Mouse (Mus musculus): ENCODE measurements at regions not wholly inside any gene's neighbourhood (a gene's known extent, or its start where the extent isn't known, plus 50 kb on each side); places are given as distances from the start of the nearest gene placed in this dataset.

DNA sequence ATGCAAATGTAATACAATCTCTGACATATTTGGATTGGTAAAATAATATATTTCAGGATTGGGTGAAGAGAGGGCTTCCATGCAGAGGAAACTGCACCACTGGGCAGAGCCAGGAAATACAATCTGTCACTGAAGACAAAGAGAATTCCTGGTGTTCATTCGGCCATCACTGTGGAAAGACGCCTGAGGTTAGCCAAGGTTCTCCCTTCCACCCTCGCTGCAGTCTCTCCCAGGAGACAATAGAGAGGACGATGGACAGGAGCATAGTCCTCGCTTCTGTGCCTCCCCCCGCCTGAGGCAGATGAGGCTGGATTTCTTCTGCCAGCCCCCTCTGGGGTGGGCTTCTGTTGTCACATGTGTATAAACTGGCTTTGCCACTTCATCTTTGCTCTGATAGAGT, 660.6 kb downstream of the Tmem114 start:
- no peak overlapping the region for H3K27ac ChIP-seq (ENCODE audit: low read length)
- WGBS: 54% methylated on average over 6 of the region's 6 CpGs
- no peak overlapping the region for H3K4me2 ChIP-seq (ENCODE audit: low read depth, low read length)
- no peak overlapping the region for H3K9ac ChIP-seq (ENCODE audit: low read length)
- no peak overlapping the region for H3K4me3 ChIP-seq (replicated peaks; ENCODE audit: low read length)
- no peaks in the 10 kb centered on the region for H3K9me3 ChIP-seq (replicated peaks; ENCODE audit: control insufficient read depth, low read length)
- no peaks in the 10 kb centered on the region for H3K27me3 ChIP-seq (ENCODE audit: control insufficient read depth, insufficient read depth, low read length)
- H3K36me3 ChIP-seq (ENCODE audit: control insufficient read depth, insufficient read depth, low read length): no peaks in the 10 kb centered on the region
- H3K4me1 ChIP-seq (ENCODE audit: control insufficient read depth, insufficient read depth, low read length): no peaks in the 10 kb centered on the region
- ATAC-seq (ENCODE audit: insufficient read depth, low FRiP score): no peak

DNA sequence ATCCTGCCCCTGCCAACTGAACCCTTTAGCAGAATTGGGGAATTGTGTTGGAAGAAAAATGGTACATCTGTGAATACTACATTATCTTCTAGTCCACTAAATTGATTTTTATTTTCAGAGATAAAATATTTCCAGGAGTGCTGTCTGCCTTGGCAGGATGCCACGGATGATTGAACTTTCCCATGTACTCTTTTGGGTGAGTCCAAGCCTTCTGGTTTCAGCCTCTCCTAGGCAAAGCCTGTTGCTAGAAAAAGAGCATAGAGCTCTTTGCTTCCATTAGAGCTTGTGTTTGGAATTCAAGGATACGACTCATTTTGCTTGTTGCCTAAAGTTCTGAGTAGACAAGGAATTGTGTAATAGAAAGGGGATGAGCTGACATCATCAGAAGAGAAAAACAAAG, 696.8 kb downstream of the Tmem114 start:
- Histone ChIP-seq H3K36me3 (ENCODE audit: control insufficient read depth, insufficient read depth, low read length) (no peaks in the 10 kb centered on the region), H3K4me3 (replicated peaks; ENCODE audit: low read length) (no peak overlapping the region), H3K27me3 (ENCODE audit: control insufficient read depth, insufficient read depth, low read length) (no peaks in the 10 kb centered on the region), H3K4me2 (ENCODE audit: low read depth, low read length) (no peak overlapping the region), H3K9me3 (replicated peaks; ENCODE audit: control insufficient read depth, low read length) (no peaks in the 10 kb centered on the region), H3K4me1 (ENCODE audit: control insufficient read depth, insufficient read depth, low read length) (no peaks in the 10 kb centered on the region), H3K9ac (ENCODE audit: low read length) (no peak overlapping the region), H3K27ac (ENCODE audit: low read length) (no peak overlapping the region)
- 56% methylated on average over 2 of the region's 2 CpGs for WGBS
- ATAC-seq (ENCODE audit: insufficient read depth, low FRiP score): no peak

DNA sequence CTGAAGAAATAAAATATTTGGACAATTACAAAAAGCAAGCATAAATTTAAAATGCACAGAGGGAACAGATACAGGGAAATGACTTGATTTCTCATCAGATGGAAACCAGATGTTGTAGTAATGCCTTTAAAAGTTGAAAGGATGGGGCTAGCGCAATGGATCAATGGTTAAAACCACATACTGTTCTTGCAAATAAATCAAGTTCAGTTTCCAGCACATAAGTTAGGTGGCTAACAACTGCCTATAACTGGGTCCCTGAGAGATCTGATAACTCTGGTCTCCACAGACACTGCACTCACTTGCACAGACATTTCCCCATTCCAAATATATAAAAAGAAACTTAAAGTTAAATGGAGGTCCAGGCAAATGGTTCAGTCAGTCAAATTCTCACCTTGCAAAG, 699.7 kb downstream of the Tmem114 start:
- Histone ChIP-seq H3K27me3 (ENCODE audit: control insufficient read depth, insufficient read depth, low read length) (no peaks in the 10 kb centered on the region), H3K4me3 (replicated peaks; ENCODE audit: low read length) (no peak overlapping the region), H3K36me3 (ENCODE audit: control insufficient read depth, insufficient read depth, low read length) (no peaks in the 10 kb centered on the region), H3K4me2 (ENCODE audit: low read depth, low read length) (no peak overlapping the region), H3K9ac (ENCODE audit: low read length) (no peak overlapping the region), H3K4me1 (ENCODE audit: control insufficient read depth, insufficient read depth, low read length) (no peaks in the 10 kb centered on the region), H3K27ac (ENCODE audit: low read length) (no peak overlapping the region), H3K9me3 (replicated peaks; ENCODE audit: control insufficient read depth, low read length) (no peaks in the 10 kb centered on the region)
- ATAC-seq (ENCODE audit: insufficient read depth, low FRiP score): no peak
- 68% methylated on average over 1 of the region's 1 CpGs for WGBS

DNA sequence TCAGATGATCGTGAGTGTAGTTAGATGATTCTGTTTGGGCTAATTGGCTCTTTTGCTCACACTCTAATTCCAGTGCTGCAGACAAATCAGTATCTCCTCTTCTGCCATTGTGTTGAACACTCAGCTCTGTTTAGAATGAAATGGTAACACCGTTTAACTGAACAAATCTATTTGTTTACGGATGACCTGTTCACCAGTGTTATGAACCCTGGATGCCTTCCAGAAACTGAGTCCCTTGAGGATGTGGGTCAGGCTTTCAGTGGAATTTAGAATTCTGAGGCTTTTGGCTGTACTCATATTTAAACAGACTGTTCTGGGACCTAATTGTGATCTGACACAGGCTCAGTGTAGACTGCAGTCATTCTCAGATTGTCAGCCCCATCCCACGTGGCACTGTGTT, 723.5 kb downstream of the Tmem114 start:
- H3K9ac ChIP-seq (ENCODE audit: low read length): no peak overlapping the region

DNA sequence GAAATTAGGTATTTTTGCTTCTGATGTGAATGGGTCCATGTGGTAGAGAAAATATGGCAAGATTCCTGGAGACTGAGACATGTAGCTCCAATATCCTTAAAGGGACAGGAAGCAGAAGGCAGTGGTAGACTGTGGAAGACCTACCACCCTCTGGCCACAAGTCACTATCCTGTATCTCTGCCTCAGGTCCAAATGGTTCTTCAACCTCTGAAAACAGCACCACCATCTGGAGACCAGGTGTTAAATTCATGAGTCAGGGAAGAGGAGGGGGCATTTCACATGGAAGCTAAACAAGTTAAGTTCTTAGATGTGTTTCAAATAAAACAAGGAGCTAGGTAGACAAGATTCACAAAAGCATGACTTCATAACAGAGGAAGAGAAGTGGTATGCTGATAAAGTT, 739.5 kb downstream of the Tmem114 start:
- Histone ChIP-seq H3K36me3 (ENCODE audit: control insufficient read depth, insufficient read depth, low read length) (no peaks in the 10 kb centered on the region), H3K27me3 (ENCODE audit: control insufficient read depth, insufficient read depth, low read length) (no peaks in the 10 kb centered on the region), H3K4me2 (ENCODE audit: low read depth, low read length) (no peak overlapping the region), H3K9me3 (replicated peaks; ENCODE audit: control insufficient read depth, low read length) (no peaks in the 10 kb centered on the region), H3K4me1 (ENCODE audit: control insufficient read depth, insufficient read depth, low read length) (no peaks in the 10 kb centered on the region), H3K4me3 (replicated peaks; ENCODE audit: low read length) (no peak overlapping the region), H3K9ac (ENCODE audit: low read length) (no peak overlapping the region), H3K27ac (ENCODE audit: low read length) (no peak overlapping the region)
- no peak for ATAC-seq (ENCODE audit: insufficient read depth, low FRiP score)

More for the DNA sequence above, 723.5 kb downstream of the Tmem114 start:
- no peaks in the 10 kb centered on the region for H3K9me3 ChIP-seq (replicated peaks; ENCODE audit: control insufficient read depth, low read length)
- no peak overlapping the region for H3K27ac ChIP-seq (ENCODE audit: low read length)
- no peak overlapping the region for H3K4me2 ChIP-seq (ENCODE audit: low read depth, low read length)
- ATAC-seq (ENCODE audit: insufficient read depth, low FRiP score): peak; percentile 40; the same call in 1 of the 2 replicates
- H3K4me1 ChIP-seq (ENCODE audit: control insufficient read depth, insufficient read depth, low read length): no peaks in the 10 kb centered on the region
- H3K36me3 ChIP-seq (ENCODE audit: control insufficient read depth, insufficient read depth, low read length): no peaks in the 10 kb centered on the region
- no peaks in the 10 kb centered on the region for H3K27me3 ChIP-seq (ENCODE audit: control insufficient read depth, insufficient read depth, low read length)
- WGBS: 38% methylated on average over 4 of the region's 4 CpGs
- H3K4me3 ChIP-seq (replicated peaks; ENCODE audit: low read length): no peak overlapping the region

DNA sequence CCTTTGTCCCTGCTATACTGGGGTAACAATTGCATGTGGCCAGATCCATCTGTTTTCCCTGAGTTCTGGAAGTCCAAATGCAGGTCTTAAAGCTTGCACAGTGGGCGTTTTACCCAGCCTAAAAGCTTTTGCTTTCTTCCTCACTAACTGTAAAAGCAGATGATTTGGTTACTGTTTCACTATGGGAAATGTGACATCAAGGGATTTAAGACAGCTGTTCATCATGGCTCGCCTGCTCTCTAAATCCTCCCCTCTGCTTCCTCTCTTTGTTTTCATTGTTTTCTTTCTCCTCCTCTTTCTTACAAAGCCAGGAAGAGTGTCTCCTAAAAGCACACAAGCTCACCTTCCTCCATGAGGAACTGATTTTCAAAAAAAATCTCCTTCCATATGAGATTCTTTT, 758.8 kb downstream of the Tmem114 start:
- no peak for ATAC-seq (ENCODE audit: insufficient read depth, low FRiP score)
- Histone ChIP-seq H3K9ac (ENCODE audit: low read length) (no peak overlapping the region), H3K4me1 (ENCODE audit: control insufficient read depth, insufficient read depth, low read length) (no peaks in the 10 kb centered on the region), H3K27me3 (ENCODE audit: control insufficient read depth, insufficient read depth, low read length) (no peaks in the 10 kb centered on the region), H3K9me3 (replicated peaks; ENCODE audit: control insufficient read depth, low read length) (0 out of 2 replicates have a peak, but pooled peaks cover 4% of the 10 kb centered on the region), H3K4me2 (ENCODE audit: low read depth, low read length) (no peak overlapping the region), H3K27ac (ENCODE audit: low read length) (no peak overlapping the region), H3K4me3 (replicated peaks; ENCODE audit: low read length) (no peak overlapping the region), H3K36me3 (ENCODE audit: control insufficient read depth, insufficient read depth, low read length) (no peaks in the 10 kb centered on the region)
- WGBS: 21% methylated on average over 2 of the region's 2 CpGs

DNA sequence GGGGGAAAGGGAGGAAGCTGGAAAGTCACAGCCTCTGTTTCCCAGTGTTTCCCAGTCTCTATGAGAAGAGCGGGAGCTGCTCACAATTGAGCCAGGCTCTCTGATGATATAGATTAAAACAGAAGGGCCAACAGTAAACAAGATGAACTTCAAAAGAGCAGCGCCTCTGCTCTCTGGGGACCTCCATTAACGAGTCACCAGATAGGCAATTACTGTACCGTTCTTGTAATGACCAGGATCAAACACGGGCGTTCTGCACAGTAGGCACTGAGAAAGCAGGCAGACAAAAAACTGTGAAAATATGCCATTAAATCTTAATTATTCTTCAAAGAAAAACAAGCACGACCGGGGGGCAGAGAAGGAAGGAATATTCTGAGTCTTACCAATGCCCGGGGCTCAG, 766.8 kb downstream of the Tmem114 start:
- Histone ChIP-seq H3K4me1 (ENCODE audit: control insufficient read depth, insufficient read depth, low read length) (no peaks in the 10 kb centered on the region), H3K4me2 (ENCODE audit: low read depth, low read length) (no peak overlapping the region), H3K9me3 (replicated peaks; ENCODE audit: control insufficient read depth, low read length) (no peaks in the 10 kb centered on the region), H3K27me3 (ENCODE audit: control insufficient read depth, insufficient read depth, low read length) (no peaks in the 10 kb centered on the region), H3K4me3 (replicated peaks; ENCODE audit: low read length) (no peak overlapping the region), H3K27ac (ENCODE audit: low read length) (no peak overlapping the region), H3K36me3 (ENCODE audit: control insufficient read depth, insufficient read depth, low read length) (no peaks in the 10 kb centered on the region), H3K9ac (ENCODE audit: low read length) (no peak overlapping the region)
- no peak for ATAC-seq (ENCODE audit: insufficient read depth, low FRiP score)
- WGBS: 53% methylated on average over 9 of the region's 9 CpGs

DNA sequence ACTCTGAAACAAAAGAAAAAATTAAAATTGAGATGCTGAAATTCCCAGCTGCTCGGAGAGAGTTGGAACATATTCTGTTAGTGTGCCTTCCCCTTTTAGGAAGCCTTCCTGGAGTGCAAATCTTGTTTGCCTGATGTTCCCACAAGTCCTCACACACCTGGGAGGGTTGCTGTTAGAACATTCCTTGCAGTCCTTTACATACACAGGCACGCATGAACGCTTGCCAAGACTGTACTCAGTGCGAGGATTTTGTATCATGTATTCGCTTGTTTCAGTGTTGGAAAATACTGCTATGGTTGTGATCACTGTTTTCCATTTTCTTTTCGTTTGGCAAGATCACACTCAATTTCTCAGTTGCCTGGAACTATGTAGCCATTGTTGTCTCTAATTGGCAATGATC, 770.5 kb downstream of the Tmem114 start:
- Histone ChIP-seq H3K4me3 (replicated peaks; ENCODE audit: low read length) (no peak overlapping the region), H3K9ac (ENCODE audit: low read length) (no peak overlapping the region), H3K9me3 (replicated peaks; ENCODE audit: control insufficient read depth, low read length) (no peaks in the 10 kb centered on the region)

DNA sequence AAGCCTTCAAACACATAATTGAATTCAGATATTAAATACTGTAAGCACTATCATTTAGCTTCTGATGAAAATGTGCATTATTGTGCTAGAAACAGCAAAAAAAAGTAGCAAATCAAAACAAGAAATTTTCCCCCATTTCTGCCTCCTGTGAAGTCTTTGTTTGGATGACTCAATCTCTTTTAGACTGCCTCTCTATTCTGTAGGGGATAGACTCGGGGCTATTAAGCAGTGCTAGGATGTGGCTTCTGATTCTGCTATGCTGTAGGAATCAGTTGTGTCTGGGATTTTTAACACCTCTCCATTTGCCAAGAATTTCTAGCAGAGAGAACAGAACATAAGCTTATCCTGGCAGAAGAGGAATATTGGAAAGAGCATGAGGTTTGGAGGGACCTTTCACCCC, 775.2 kb downstream of the Tmem114 start:
- no peaks in the 10 kb centered on the region for H3K9me3 ChIP-seq (replicated peaks; ENCODE audit: control insufficient read depth, low read length)
- no peak overlapping the region for H3K4me2 ChIP-seq (ENCODE audit: low read depth, low read length)
- H3K27ac ChIP-seq (ENCODE audit: low read length): no peak overlapping the region
- ATAC-seq (ENCODE audit: insufficient read depth, low FRiP score): no peak
- H3K9ac ChIP-seq (ENCODE audit: low read length): no peak overlapping the region
- H3K4me1 ChIP-seq (ENCODE audit: control insufficient read depth, insufficient read depth, low read length): no peaks in the 10 kb centered on the region
- no peak overlapping the region for H3K4me3 ChIP-seq (replicated peaks; ENCODE audit: low read length)
- no peaks in the 10 kb centered on the region for H3K36me3 ChIP-seq (ENCODE audit: control insufficient read depth, insufficient read depth, low read length)
- no peaks in the 10 kb centered on the region for H3K27me3 ChIP-seq (ENCODE audit: control insufficient read depth, insufficient read depth, low read length)
- WGBS: 57% methylated on average over 1 of the region's 1 CpGs

More for the DNA sequence above, 770.5 kb downstream of the Tmem114 start:
- 89% methylated on average over 6 of the region's 6 CpGs for WGBS
- Histone ChIP-seq H3K4me2 (ENCODE audit: low read depth, low read length) (no peak overlapping the region), H3K36me3 (ENCODE audit: control insufficient read depth, insufficient read depth, low read length) (no peaks in the 10 kb centered on the region), H3K27ac (ENCODE audit: low read length) (no peak overlapping the region), H3K4me1 (ENCODE audit: control insufficient read depth, insufficient read depth, low read length) (no peaks in the 10 kb centered on the region), H3K27me3 (ENCODE audit: control insufficient read depth, insufficient read depth, low read length) (no peaks in the 10 kb centered on the region)
- ATAC-seq (ENCODE audit: insufficient read depth, low FRiP score): no peak

DNA sequence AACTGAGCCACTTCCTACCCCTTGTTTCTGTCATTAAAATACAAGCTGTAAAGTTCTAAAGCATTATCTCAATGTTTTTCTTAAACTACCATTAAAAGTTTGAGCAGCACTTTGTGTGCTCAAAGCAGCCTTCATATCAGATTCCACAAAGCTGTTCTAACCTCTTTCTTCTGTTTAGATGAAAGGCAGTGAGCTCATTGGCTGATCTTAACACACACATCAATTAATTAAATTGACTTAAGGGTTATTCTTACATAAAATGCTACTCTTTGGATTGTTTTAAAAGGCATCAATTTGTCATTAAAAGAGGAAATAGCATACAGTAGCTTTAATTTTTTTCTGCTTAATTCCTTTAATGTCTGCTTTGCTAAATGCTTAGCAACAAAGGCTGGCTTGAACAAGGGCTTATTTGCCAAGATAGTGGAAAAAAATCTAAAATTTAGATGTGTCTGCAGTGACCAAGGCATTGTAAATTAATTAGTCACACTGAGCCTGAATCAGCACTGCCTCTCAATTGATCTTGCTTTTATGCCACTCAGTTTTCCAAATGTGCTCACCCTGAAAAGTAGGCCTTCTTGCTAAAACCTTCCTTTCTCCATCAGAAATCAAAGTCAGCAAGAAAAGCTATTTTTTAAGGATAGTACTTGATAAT, 777.5 kb downstream of the Tmem114 start:
- no peaks in the 10 kb centered on the region for H3K27me3 ChIP-seq (ENCODE audit: control insufficient read depth, insufficient read depth, low read length)
- ATAC-seq (ENCODE audit: insufficient read depth, low FRiP score): no peak
- H3K9me3 ChIP-seq (replicated peaks; ENCODE audit: control insufficient read depth, low read length): no peaks in the 10 kb centered on the region
- H3K9ac ChIP-seq (ENCODE audit: low read length): no peak overlapping the region
- H3K4me2 ChIP-seq (ENCODE audit: low read depth, low read length): no peak overlapping the region
- H3K4me1 ChIP-seq (ENCODE audit: control insufficient read depth, insufficient read depth, low read length): no peaks in the 10 kb centered on the region
- H3K4me3 ChIP-seq (replicated peaks; ENCODE audit: low read length): no peak overlapping the region
- no peaks in the 10 kb centered on the region for H3K36me3 ChIP-seq (ENCODE audit: control insufficient read depth, insufficient read depth, low read length)
- H3K27ac ChIP-seq (ENCODE audit: low read length): no peak overlapping the region

All from stomach, embryonic 16.5 days (tissue).